Mouse (Mus musculus): ENCODE data around the gene Tgif2.

GRCm38 (mm10) chr2:156804589-156804988 is 35.2 kb upstream of the Tgif2 start:
- TF ChIP-seq CTCF (IDR thresholded peaks at IDR 0.05), result no peak
- no peak for TF ChIP-seq EP300 (IDR thresholded peaks at IDR 0.05)

Data from lung, postnatal 0 days (tissue).